Mouse (Mus musculus): ENCODE measurements around the gene Mrgprh. TPM values are rescaled to one million over a fixed set of nuclear protein-coding genes. Genes with fewer than 3 reads are reported as not detected.

Mrgprh gene
- polyA plus RNA-seq, 1 experiment from 2014 or later, result not detected

DNA sequence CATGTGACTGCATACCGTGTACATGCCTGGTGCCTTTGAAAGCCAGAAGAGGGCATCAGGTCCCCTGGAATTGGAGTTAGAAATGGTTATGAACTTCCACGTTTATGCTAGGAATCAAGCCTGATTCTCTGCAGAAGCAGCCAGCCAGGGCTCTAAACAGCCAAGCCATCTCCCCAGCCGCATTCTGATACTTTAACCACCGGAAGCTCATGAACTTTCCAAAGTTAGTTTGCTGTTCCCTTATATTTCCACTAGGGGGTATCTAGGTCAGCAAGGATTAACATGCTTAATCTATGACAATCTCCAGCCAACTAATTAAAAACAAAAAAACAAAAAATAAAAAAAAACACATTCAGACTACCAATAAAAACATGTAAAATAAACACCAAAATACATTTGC lies 17.8 kb upstream of the Mrgprh start:
- 48% methylated on average over 4 of the region's 4 CpGs for WGBS
- H3K36me3 ChIP-seq (ENCODE audit: control insufficient read depth, insufficient read depth, low read length), result no peaks in the 10 kb centered on the region
- DNase-seq (ENCODE audit: low spot score), result no peak

DNA sequence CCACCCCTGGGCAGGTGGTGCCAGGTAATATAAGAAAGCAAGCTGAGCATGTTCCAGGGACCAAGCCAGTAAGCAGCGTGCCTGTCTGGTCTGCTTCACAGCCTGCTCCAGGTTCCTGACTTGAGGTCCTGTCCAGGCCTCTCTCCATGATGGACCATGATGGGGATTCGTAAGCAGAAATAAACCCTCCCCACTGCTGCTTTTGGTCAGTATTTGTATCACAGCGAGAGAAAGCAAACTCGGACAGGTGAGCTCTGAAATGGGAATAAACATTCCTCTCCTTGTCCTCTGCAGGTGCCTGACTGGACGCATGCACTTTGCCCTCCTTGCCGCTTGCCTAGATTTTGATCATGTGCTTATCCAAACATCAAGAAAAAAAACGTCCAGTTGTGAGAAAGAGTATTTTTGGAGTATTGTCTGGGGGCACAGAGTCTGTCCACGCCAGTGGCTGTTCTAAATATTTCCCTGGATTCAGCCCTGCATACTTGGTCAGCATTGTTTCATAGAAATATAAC lies 16.8 kb upstream of the Mrgprh start:
- no peak overlapping the region for H3K4me2 ChIP-seq (replicated peaks; ENCODE audit: low read depth, low read length)
- no peaks in the 10 kb centered on the region for H3K9me3 ChIP-seq (ENCODE audit: control insufficient read depth, low read length)
- no peak overlapping the region for H3K9ac ChIP-seq (ENCODE audit: low read depth, low read length)
- DNase-seq (ENCODE audit: low spot score), result no peak
- H3K27ac ChIP-seq (ENCODE audit: low read depth, low read length), result no peak overlapping the region
- H3K27me3 ChIP-seq (ENCODE audit: control insufficient read depth, insufficient read depth, low read length), result no peaks in the 10 kb centered on the region
- 79% methylated on average over 8 of the region's 8 CpGs for WGBS
- no peak overlapping the region for H3K4me3 ChIP-seq (ENCODE audit: low read depth, low read length)
- H3K36me3 ChIP-seq (ENCODE audit: control insufficient read depth, insufficient read depth, low read length), result no peaks in the 10 kb centered on the region
- ATAC-seq (ENCODE audit: low FRiP score), result no peak
- H3K4me1 ChIP-seq (replicated peaks; ENCODE audit: control insufficient read depth, insufficient read depth, low read length), result no peaks in the 10 kb centered on the region

More for the DNA sequence above, 17.8 kb upstream of the Mrgprh start:
- Histone ChIP-seq H3K4me1 (replicated peaks; ENCODE audit: control insufficient read depth, insufficient read depth, low read length) (no peaks in the 10 kb centered on the region), H3K9me3 (ENCODE audit: control insufficient read depth, low read length) (no peaks in the 10 kb centered on the region), H3K4me3 (ENCODE audit: low read depth, low read length) (no peak overlapping the region), H3K27ac (ENCODE audit: low read depth, low read length) (no peak overlapping the region), H3K9ac (ENCODE audit: low read depth, low read length) (no peak overlapping the region), H3K27me3 (ENCODE audit: control insufficient read depth, insufficient read depth, low read length) (no peaks in the 10 kb centered on the region), H3K4me2 (replicated peaks; ENCODE audit: low read depth, low read length) (no peak overlapping the region)
- ATAC-seq (ENCODE audit: low FRiP score), result no peak

DNA sequence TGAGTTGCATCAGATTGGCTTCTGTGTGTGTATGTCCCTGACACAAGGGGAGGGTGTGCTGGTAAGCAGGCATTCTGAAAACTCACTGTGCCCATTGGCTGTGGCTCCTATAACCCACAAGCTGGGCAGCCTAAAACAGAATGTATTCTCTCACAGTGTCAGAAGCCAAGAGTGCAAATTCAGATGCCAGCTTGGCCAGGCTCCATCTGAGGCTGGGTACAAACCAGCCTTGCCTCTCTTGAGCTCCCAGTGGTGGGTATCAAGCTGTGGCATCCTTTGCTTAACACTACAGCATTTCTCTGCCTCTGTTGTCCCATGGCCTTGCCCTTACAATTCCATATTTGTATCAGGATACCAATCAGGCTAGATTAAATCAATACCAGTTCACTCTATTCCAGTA lies 11.7 kb upstream of the Mrgprh start:
- DNase-seq (ENCODE audit: low spot score) (no peak), ATAC-seq (ENCODE audit: low FRiP score) (no peak)
- no peaks in the 10 kb centered on the region for H3K36me3 ChIP-seq (ENCODE audit: control insufficient read depth, insufficient read depth, low read length)
- no peak overlapping the region for H3K27ac ChIP-seq (ENCODE audit: low read depth, low read length)
- no peaks in the 10 kb centered on the region for H3K4me1 ChIP-seq (replicated peaks; ENCODE audit: control insufficient read depth, insufficient read depth, low read length)
- no peak overlapping the region for H3K4me3 ChIP-seq (ENCODE audit: low read depth, low read length)
- H3K27me3 ChIP-seq (ENCODE audit: control insufficient read depth, insufficient read depth, low read length), result no peaks in the 10 kb centered on the region
- no peak overlapping the region for H3K9ac ChIP-seq (ENCODE audit: low read depth, low read length)
- no peaks in the 10 kb centered on the region for H3K9me3 ChIP-seq (ENCODE audit: control insufficient read depth, low read length)
- no peak overlapping the region for H3K4me2 ChIP-seq (replicated peaks; ENCODE audit: low read depth, low read length)

DNA sequence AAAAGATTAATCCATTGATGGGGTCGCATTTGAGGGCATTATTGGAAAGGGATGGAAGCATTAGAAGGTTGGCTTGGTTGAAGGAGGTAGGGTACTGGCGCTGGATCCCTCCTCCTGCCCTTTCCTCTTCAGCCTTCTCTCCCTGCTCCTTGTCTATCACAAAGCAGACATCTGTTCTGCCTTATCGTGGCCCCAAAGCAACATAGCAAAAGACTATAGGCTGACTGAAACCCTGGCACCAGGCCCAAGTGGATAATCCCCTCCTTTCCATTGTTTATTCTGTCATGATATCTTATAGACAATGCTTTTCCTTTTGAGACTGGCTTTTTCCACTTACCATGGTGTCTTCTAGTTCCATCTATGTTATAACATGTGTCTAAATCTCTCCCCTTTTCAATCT lies 10.4 kb upstream of the Mrgprh start:
- Histone ChIP-seq H3K9ac (ENCODE audit: low read depth, low read length) (no peak overlapping the region), H3K9me3 (ENCODE audit: control insufficient read depth, low read length) (no peaks in the 10 kb centered on the region), H3K27ac (ENCODE audit: low read depth, low read length) (no peak overlapping the region), H3K36me3 (ENCODE audit: control insufficient read depth, insufficient read depth, low read length) (no peaks in the 10 kb centered on the region), H3K4me2 (replicated peaks; ENCODE audit: low read depth, low read length) (no peak overlapping the region), H3K4me1 (replicated peaks; ENCODE audit: control insufficient read depth, insufficient read depth, low read length) (no peaks in the 10 kb centered on the region), H3K27me3 (ENCODE audit: control insufficient read depth, insufficient read depth, low read length) (no peaks in the 10 kb centered on the region), H3K4me3 (ENCODE audit: low read depth, low read length) (no peak overlapping the region)
- WGBS, result 73% methylated on average over 3 of the region's 3 CpGs
- ATAC-seq (ENCODE audit: low FRiP score), result no peak
- DNase-seq (ENCODE audit: low spot score), result no peak

DNA sequence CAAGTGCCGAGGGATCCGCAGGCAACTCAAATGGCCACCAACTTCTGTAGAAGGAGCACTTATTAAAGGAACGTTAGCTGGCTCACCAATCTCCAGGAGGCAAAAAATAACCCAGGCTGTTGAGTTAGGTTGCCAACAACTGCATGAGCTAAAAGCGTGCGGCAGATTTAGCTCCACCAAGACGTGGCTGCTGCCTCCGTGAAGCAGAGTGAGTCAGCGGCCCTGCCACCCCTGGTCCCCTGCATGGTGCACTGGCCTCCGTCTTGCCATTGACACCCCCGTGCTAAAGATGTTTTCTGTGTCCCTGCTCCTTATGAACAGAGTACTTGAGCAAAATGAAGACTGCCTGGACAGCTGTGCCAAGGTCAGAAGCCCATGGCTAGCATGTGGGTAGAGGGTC lies 9.0 kb upstream of the Mrgprh start:
- Histone ChIP-seq H3K4me3 (ENCODE audit: low read depth, low read length) (no peak overlapping the region), H3K27me3 (ENCODE audit: control insufficient read depth, insufficient read depth, low read length) (no peaks in the 10 kb centered on the region), H3K9me3 (ENCODE audit: control insufficient read depth, low read length) (no peaks in the 10 kb centered on the region), H3K9ac (ENCODE audit: low read depth, low read length) (no peak overlapping the region), H3K4me1 (replicated peaks; ENCODE audit: control insufficient read depth, insufficient read depth, low read length) (no peaks in the 10 kb centered on the region), H3K4me2 (replicated peaks; ENCODE audit: low read depth, low read length) (no peak overlapping the region), H3K27ac (ENCODE audit: low read depth, low read length) (no peak overlapping the region), H3K36me3 (ENCODE audit: control insufficient read depth, insufficient read depth, low read length) (no peaks in the 10 kb centered on the region)
- ATAC-seq (ENCODE audit: low FRiP score) (no peak), DNase-seq (ENCODE audit: low spot score) (no peak)
- WGBS, result 88% methylated on average over 10 of the region's 10 CpGs

DNA sequence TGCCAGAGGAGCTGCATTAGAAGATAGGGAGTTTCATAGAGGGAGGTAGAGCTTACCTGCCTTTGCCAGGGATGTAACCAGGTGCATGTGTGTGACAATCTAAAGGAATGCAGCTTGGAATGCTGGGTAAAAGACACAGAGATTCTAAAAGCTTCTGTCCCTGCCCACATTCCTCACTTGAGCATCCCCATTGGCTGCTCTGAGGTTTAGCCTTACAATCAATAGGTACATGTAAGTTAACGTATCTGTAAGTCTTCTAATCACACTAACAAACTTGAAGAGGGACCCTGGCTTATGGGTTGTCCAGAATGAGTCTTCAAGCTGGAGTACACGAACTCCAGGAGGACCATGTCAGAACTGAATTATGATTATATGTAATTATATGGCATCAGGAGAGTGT lies 7.8 kb upstream of the Mrgprh start, which contains the start of gene Mas1:
Mas1 (minus strand) TSS at position 101 of the 400 bp plus-strand sequence.
- DNase-seq (ENCODE audit: low spot score), result no peak
- H3K27me3 ChIP-seq (ENCODE audit: control insufficient read depth, insufficient read depth, low read length), result no peaks in the 10 kb centered on the region
- no peaks in the 10 kb centered on the region for H3K9me3 ChIP-seq (ENCODE audit: control insufficient read depth, low read length)
- H3K4me1 ChIP-seq (replicated peaks; ENCODE audit: control insufficient read depth, insufficient read depth, low read length), result no peaks in the 10 kb centered on the region
- H3K9ac ChIP-seq (ENCODE audit: low read depth, low read length), result no peak within 1 kb of the TSS
- no peak within 1 kb of the TSS for H3K27ac ChIP-seq (ENCODE audit: low read depth, low read length)
- H3K4me3 ChIP-seq (ENCODE audit: low read depth, low read length), result no peak within 1 kb of the TSS
- H3K4me2 ChIP-seq (replicated peaks; ENCODE audit: low read depth, low read length), result no peak within 1 kb of the TSS
- no peak for ATAC-seq (ENCODE audit: low FRiP score)
- whole genome bisulfite sequencing, result 55% methylated on average over 2 of the region's 2 CpGs
- H3K36me3 ChIP-seq (ENCODE audit: control insufficient read depth, insufficient read depth, low read length), result no peaks in the 10 kb centered on the region

DNA sequence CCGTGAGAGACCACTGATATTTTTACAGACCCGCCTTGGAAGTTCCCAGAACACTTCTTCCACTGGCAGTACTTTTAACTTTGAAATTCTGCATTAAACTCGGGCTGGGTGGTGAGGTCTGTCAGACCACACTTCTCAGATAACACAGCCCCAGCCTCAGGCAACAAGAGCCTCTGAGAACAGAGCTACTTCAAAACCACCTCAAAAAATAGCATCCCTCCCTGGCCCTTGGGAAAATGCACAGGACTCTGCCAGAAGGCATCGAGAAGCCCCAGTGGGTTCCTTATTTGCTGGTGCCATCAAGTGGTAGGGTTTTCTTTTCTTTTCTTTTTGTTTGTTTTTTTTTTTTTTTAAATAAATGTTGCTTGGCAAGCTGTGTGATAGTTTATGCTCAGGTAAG lies 7.2 kb upstream of the Mrgprh start:
- no peak overlapping the region for H3K27ac ChIP-seq (ENCODE audit: low read depth, low read length)
- H3K9ac ChIP-seq (ENCODE audit: low read depth, low read length), result no peak overlapping the region
- no peaks in the 10 kb centered on the region for H3K36me3 ChIP-seq (ENCODE audit: control insufficient read depth, insufficient read depth, low read length)
- H3K4me2 ChIP-seq (replicated peaks; ENCODE audit: low read depth, low read length), result no peak overlapping the region
- no peak overlapping the region for H3K4me3 ChIP-seq (ENCODE audit: low read depth, low read length)
- H3K4me1 ChIP-seq (replicated peaks; ENCODE audit: control insufficient read depth, insufficient read depth, low read length), result no peaks in the 10 kb centered on the region
- no peaks in the 10 kb centered on the region for H3K27me3 ChIP-seq (ENCODE audit: control insufficient read depth, insufficient read depth, low read length)
- no peak for ATAC-seq (ENCODE audit: low FRiP score)
- WGBS, result 40% methylated on average over 4 of the region's 4 CpGs
- DNase-seq (ENCODE audit: low spot score), result no peak
- no peaks in the 10 kb centered on the region for H3K9me3 ChIP-seq (ENCODE audit: control insufficient read depth, low read length)

DNA sequence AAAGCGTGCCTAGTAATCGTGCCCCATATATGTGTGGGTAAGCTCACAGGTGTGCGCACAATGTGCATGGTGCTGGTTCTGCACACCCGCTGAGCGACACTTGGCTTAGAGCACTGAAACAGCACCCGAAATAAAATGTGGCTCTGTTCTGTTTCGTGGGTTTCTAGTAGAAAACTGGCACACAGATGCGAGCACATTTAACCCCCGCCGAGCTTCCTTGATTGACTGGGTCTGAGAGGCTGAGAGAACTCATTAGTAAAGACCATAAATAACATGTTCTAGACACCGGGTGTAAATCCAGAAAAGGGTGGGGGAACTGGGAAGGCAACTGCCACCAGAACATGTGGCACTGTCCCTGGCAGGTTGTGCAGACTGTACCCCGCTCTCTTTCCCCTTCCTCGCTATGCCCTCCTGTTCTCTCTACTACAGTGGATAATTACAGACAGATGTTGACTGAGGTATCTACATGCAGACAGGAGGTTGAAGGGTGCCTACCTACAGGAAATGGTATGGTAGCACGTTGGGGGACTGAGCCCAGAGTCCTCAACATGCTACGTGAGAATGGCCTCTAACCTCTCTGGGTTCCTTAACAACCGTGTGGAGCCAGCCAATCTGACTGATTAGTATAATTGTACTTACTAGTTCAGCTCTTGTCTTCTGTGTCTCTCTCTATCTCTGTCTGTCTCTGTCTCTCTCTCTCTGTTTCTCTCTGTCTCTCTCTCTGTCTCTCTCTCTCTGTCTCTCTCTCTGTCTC lies 3.4 kb upstream of the Mrgprh start:
- Histone ChIP-seq H3K4me2 (replicated peaks; ENCODE audit: low read depth, low read length) (no peak overlapping the region), H3K4me1 (replicated peaks; ENCODE audit: control insufficient read depth, insufficient read depth, low read length) (no peaks in the 10 kb centered on the region), H3K36me3 (ENCODE audit: control insufficient read depth, insufficient read depth, low read length) (no peaks in the 10 kb centered on the region), H3K27me3 (ENCODE audit: control insufficient read depth, insufficient read depth, low read length) (no peaks in the 10 kb centered on the region), H3K27ac (ENCODE audit: low read depth, low read length) (no peak overlapping the region), H3K9ac (ENCODE audit: low read depth, low read length) (no peak overlapping the region), H3K4me3 (ENCODE audit: low read depth, low read length) (no peak overlapping the region), H3K9me3 (ENCODE audit: control insufficient read depth, low read length) (no peaks in the 10 kb centered on the region)
- no peak for DNase-seq (ENCODE audit: low spot score)
- no peak for ATAC-seq (ENCODE audit: low FRiP score)
- WGBS, result 74% methylated on average over 16 of the region's 16 CpGs

DNA sequence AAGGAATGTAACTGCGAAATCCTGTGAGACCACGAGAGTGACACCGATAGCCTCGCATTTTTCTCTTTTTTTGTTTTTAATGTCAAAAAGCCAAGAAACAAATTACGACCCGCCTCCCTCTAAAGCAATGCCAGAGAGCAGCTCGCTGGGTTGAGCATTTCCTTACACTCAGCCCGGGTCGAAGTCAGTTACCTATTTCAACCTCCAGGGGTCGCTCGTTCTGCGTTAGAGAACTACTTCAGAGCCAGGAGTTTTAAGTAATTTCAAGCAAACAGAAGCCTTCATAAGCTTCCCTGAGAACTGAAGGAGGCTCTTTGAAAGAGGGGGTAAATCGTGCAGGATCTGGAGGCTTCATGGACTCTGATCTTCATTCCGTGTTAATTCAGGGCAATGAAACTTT lies 4.3 kb downstream of the Mrgprh start:
- H3K4me3 ChIP-seq (ENCODE audit: low read depth, low read length), result no peak overlapping the region
- WGBS, result 5% methylated on average over 14 of the region's 14 CpGs
- peak; percentile 91 for DNase-seq (ENCODE audit: low spot score)
- no peak for ATAC-seq (ENCODE audit: low FRiP score)
- no peak overlapping the region; the same call in 1 of the 2 replicates for H3K4me2 ChIP-seq (replicated peaks; ENCODE audit: low read depth, low read length)
- H3K27ac ChIP-seq (ENCODE audit: low read depth, low read length), result no peak overlapping the region
- no peaks in the 10 kb centered on the region for H3K27me3 ChIP-seq (ENCODE audit: control insufficient read depth, insufficient read depth, low read length)
- no peaks in the 10 kb centered on the region for H3K9me3 ChIP-seq (ENCODE audit: control insufficient read depth, low read length)
- no peaks in the 10 kb centered on the region for H3K36me3 ChIP-seq (ENCODE audit: control insufficient read depth, insufficient read depth, low read length)
- no peaks in the 10 kb centered on the region for H3K4me1 ChIP-seq (replicated peaks; ENCODE audit: control insufficient read depth, insufficient read depth, low read length)
- H3K9ac ChIP-seq (ENCODE audit: low read depth, low read length), result no peak overlapping the region

Measured in hindbrain, embryonic 11.5 days (tissue).